Mouse (Mus musculus): ENCODE results near the gene Tex28. TPM values are rescaled to one million over a fixed set of nuclear protein-coding genes. Genes with fewer than 3 reads are reported as not detected.

The Tex28 gene
- not detected for polyA plus RNA-seq (2014; fragmentation: Illumina TruSeq; extraction: RNeasy Lipid Tissue Mini Kit (QIAGEN cat#74804); ENCODE audit: low read depth, low replicate concordance)

DNA sequence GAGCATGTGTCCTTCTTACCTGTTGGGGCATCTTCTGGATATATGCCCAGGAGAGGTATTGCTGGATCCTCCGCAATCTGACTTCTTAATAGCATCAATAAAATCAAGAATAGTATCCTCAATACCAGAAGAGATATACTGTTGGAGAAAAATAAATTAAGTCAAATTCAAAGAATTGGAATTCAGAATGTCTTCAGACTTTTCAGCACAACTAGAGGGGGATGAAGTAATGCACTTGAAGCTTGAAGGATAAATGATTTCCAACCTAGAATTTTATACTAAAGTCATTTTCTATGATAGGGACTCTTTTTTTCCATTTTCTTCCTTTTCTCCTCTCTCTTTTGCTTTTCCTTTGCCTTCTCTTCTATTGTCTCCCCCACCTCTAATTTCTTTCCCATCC is at the start of gene Tex28:
Gene Tex28, minus strand, starts transcription at position 101 of the 400 bp plus-strand sequence.

DNA sequence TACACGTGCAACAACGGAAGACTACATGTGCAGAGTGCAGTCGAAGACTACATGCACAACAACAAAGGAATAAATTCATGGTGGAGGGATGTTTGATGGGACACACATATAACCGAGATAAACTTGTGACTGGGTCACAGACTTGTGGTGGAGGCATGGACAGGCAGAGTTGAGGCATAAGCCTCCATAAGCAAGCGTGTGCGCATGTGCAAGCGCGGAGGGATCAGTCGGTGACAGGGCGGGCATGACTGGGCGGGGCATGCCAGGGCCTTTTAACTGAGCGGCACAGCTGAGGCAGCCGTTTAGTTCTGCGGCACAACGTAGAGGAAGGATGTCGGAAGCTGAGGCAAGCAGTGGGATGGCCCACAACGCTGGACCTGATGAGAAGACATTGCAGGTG is 9.3 kb upstream of the Tex28 start, which contains the start of gene Tktl1:
Gene Tktl1, plus strand, starts transcription at position 301 of the 400 bp plus-strand sequence.

DNA sequence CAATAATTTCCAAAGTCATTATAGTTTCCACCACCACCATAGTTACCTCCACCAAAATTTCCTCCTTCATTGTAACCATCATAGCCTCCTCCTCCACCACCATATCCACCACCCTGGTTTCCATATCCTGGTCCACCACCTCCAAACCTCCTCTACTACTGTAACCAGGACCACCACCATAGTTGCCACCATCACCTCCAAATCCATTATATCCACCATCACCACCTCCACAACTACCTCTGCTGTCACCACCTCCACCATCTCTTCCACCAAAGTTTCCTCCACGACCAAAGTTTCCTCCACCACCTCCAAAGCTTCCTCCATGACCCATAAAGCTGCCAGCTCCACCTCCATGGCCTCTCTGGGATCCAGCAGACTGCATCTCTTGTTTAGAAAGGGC is 32.4 kb downstream of the Tex28 start, which contains the start of gene Mecp2:
Gene Mecp2, minus strand, starts transcription at position 101 of the 400 bp plus-strand sequence.

DNA sequence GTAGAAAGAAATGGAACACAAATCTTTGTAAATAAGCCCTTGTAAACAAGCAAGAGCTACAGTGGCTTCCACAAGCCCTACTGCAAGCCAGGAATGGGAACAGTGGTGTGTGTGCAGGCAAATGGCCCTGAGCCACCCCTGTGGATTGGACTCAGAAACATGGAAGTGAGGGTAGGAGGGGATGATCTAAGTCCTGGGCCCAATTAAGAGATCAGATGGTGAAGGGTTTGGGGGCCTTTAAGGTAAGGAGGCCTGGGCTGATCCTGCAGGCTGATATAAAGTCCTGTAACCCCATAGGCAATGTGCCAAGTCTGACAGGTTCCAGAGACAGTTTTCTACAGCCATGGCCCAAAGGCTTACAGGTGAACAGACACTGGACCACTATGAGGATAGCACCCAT is 40.5 kb downstream of the Tex28 start, which contains the start of gene Opn1mw:
Gene Opn1mw, plus strand, starts transcription at position 301 of the 400 bp plus-strand sequence.

Other genes with a start within 250 kb of the Tex28 start
- 7.3 TPM for gene Arhgap4, start 246.0 kb downstream of the Tex28 start, polyA plus RNA-seq (2014; fragmentation: Illumina TruSeq; extraction: RNeasy Lipid Tissue Mini Kit (QIAGEN cat#74804); ENCODE audit: low read depth, low replicate concordance)
- 54.4 TPM for gene Naa10, start 245.9 kb downstream of the Tex28 start, polyA plus RNA-seq (2014; fragmentation: Illumina TruSeq; extraction: RNeasy Lipid Tissue Mini Kit (QIAGEN cat#74804); ENCODE audit: low read depth, low replicate concordance)
- 40.5 TPM for gene Renbp, start 237.0 kb downstream of the Tex28 start, polyA plus RNA-seq (2014; fragmentation: Illumina TruSeq; extraction: RNeasy Lipid Tissue Mini Kit (QIAGEN cat#74804); ENCODE audit: low read depth, low replicate concordance)
- gene Hcfc1, start 201.5 kb downstream of the Tex28 start, polyA plus RNA-seq (2014; fragmentation: Illumina TruSeq; extraction: RNeasy Lipid Tissue Mini Kit (QIAGEN cat#74804); ENCODE audit: low read depth, low replicate concordance): 48.2 TPM
- 137 TPM for gene Irak1, start 143.9 kb downstream of the Tex28 start, polyA plus RNA-seq (2014; fragmentation: Illumina TruSeq; extraction: RNeasy Lipid Tissue Mini Kit (QIAGEN cat#74804); ENCODE audit: low read depth, low replicate concordance)
- 1.7 TPM for gene Opn1mw, start 40.4 kb downstream of the Tex28 start, polyA plus RNA-seq (2014; fragmentation: Illumina TruSeq; extraction: RNeasy Lipid Tissue Mini Kit (QIAGEN cat#74804); ENCODE audit: low read depth, low replicate concordance)
- 25.6 TPM for gene Mecp2, start 32.5 kb downstream of the Tex28 start, polyA plus RNA-seq (2014; fragmentation: Illumina TruSeq; extraction: RNeasy Lipid Tissue Mini Kit (QIAGEN cat#74804); ENCODE audit: low read depth, low replicate concordance)
- 0.27 TPM for gene Tktl1, start 9.4 kb upstream of the Tex28 start, polyA plus RNA-seq (2014; fragmentation: Illumina TruSeq; extraction: RNeasy Lipid Tissue Mini Kit (QIAGEN cat#74804); ENCODE audit: low read depth, low replicate concordance)
- gene Flna, start 82.0 kb upstream of the Tex28 start, polyA plus RNA-seq (2014; fragmentation: Illumina TruSeq; extraction: RNeasy Lipid Tissue Mini Kit (QIAGEN cat#74804); ENCODE audit: low read depth, low replicate concordance): 382 TPM
- 49.6 TPM for gene Emd, start 86.8 kb upstream of the Tex28 start, polyA plus RNA-seq (2014; fragmentation: Illumina TruSeq; extraction: RNeasy Lipid Tissue Mini Kit (QIAGEN cat#74804); ENCODE audit: low read depth, low replicate concordance)
- 3,160 TPM for gene Rpl10, start 103.0 kb upstream of the Tex28 start, polyA plus RNA-seq (2014; fragmentation: Illumina TruSeq; extraction: RNeasy Lipid Tissue Mini Kit (QIAGEN cat#74804); ENCODE audit: low read depth, low replicate concordance)
- 118 TPM for gene Taz, start 114.1 kb upstream of the Tex28 start, polyA plus RNA-seq (2014; fragmentation: Illumina TruSeq; extraction: RNeasy Lipid Tissue Mini Kit (QIAGEN cat#74804); ENCODE audit: low read depth, low replicate concordance)
- 27.2 TPM for gene Dnase1l1, start 114.5 kb upstream of the Tex28 start, polyA plus RNA-seq (2014; fragmentation: Illumina TruSeq; extraction: RNeasy Lipid Tissue Mini Kit (QIAGEN cat#74804); ENCODE audit: low read depth, low replicate concordance)
- 237 TPM for gene Atp6ap1, start 129.3 kb upstream of the Tex28 start, polyA plus RNA-seq (2014; fragmentation: Illumina TruSeq; extraction: RNeasy Lipid Tissue Mini Kit (QIAGEN cat#74804); ENCODE audit: low read depth, low replicate concordance)
- 107 TPM for gene Gdi1, start 137.2 kb upstream of the Tex28 start, polyA plus RNA-seq (2014; fragmentation: Illumina TruSeq; extraction: RNeasy Lipid Tissue Mini Kit (QIAGEN cat#74804); ENCODE audit: low read depth, low replicate concordance)
- 50.9 TPM for gene Fam50a, start 145.2 kb upstream of the Tex28 start, polyA plus RNA-seq (2014; fragmentation: Illumina TruSeq; extraction: RNeasy Lipid Tissue Mini Kit (QIAGEN cat#74804); ENCODE audit: low read depth, low replicate concordance)
- 12.9 TPM for gene Plxna3, start 161.2 kb upstream of the Tex28 start, polyA plus RNA-seq (2014; fragmentation: Illumina TruSeq; extraction: RNeasy Lipid Tissue Mini Kit (QIAGEN cat#74804); ENCODE audit: low read depth, low replicate concordance)
- gene Lage3, start 185.8 kb upstream of the Tex28 start, polyA plus RNA-seq (2014; fragmentation: Illumina TruSeq; extraction: RNeasy Lipid Tissue Mini Kit (QIAGEN cat#74804); ENCODE audit: low read depth, low replicate concordance): 60.9 TPM
- 43.7 TPM for gene Ubl4a, start 205.4 kb upstream of the Tex28 start, polyA plus RNA-seq (2014; fragmentation: Illumina TruSeq; extraction: RNeasy Lipid Tissue Mini Kit (QIAGEN cat#74804); ENCODE audit: low read depth, low replicate concordance)
- gene Slc10a3, start 205.5 kb upstream of the Tex28 start, polyA plus RNA-seq (2014; fragmentation: Illumina TruSeq; extraction: RNeasy Lipid Tissue Mini Kit (QIAGEN cat#74804); ENCODE audit: low read depth, low replicate concordance): 17.9 TPM
- gene Fam3a, start 225.4 kb upstream of the Tex28 start, polyA plus RNA-seq (2014; fragmentation: Illumina TruSeq; extraction: RNeasy Lipid Tissue Mini Kit (QIAGEN cat#74804); ENCODE audit: low read depth, low replicate concordance): 55.2 TPM
- 23.3 TPM for gene Ikbkg, start 225.5 kb upstream of the Tex28 start, polyA plus RNA-seq (2014; fragmentation: Illumina TruSeq; extraction: RNeasy Lipid Tissue Mini Kit (QIAGEN cat#74804); ENCODE audit: low read depth, low replicate concordance)

Measured in adipose tissue, adult 10 weeks (tissue).